Mouse (Mus musculus): ENCODE results near the gene Slc7a4. TPM values are rescaled to one million over a fixed set of nuclear protein-coding genes. Genes with fewer than 3 reads are reported as not detected.

Gene Slc7a4
- total RNA-seq, 2 experiments from 2014 or later = 75.7 to 77.6 TPM

DNA sequence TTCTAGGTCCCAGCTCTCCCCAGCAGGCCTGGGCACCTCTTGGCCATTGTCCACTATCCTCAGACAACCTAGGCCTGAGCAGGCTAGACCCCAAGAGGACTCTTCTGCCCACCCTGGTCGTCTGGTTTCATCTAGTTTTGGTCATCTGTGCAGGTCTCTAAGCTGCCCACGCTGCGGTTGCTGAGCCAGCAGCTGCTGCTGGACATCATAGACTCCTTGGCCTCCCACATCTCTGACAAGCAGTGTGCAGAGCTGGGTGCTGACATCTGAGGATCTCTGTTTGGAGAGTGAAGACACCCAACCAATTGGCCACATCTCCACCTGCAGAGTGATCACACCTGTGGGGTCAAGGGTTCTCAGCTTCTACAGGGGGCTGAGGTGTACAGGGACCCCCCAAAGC lies 57.5 kb downstream of the Slc7a4 start:
- DNase-seq (ENCODE audit: low spot score in 2 of 2) = no peak

GRCm38 (mm10) chr16:17524156-17524555 lies 58.9 kb downstream of the Slc7a4 start:
- no peak for DNase-seq (ENCODE audit: low spot score in 2 of 2)

Other genes with a start within 250 kb of the Slc7a4 start
- 10 to 100 TPM; 30.8 to 31.9 TPM for gene Snap29, start 177.2 kb downstream of the Slc7a4 start, total RNA-seq (2021)
- gene Pi4ka, start 176.9 kb downstream of the Slc7a4 start, total RNA-seq (2021) = 100 to 1,000 TPM; 174 to 177 TPM
- gene Crkl, start 131.2 kb downstream of the Slc7a4 start, total RNA-seq (2021) = 10 to 100 TPM; 34.3 to 36.0 TPM
- gene Aifm3, start 93.6 kb downstream of the Slc7a4 start, total RNA-seq (2021) = 10 to 100 TPM; 36.4 to 39.9 TPM
- gene Lztr1, start 74.5 kb downstream of the Slc7a4 start, total RNA-seq (2021) = 100 to 1,000 TPM; 182 to 188 TPM
- gene Thap7, start 52.1 kb downstream of the Slc7a4 start, total RNA-seq (2021) = 10 to 100 TPM; 33.1 to 38.2 TPM
- 1 to 10 TPM; 1.7 to 2.4 TPM for gene Lrrc74b, start 22.0 kb downstream of the Slc7a4 start, total RNA-seq (2021)
- gene P2rx6, start 21.3 kb downstream of the Slc7a4 start, total RNA-seq (2021) = 1 to 10 TPM in 1 of 2 experiments, under 1 TPM in 1; 0.58 to 1.1 TPM
- gene Smpd4, start 36.1 kb upstream of the Slc7a4 start, total RNA-seq (2021) = 10 to 100 TPM; 39.7 to 46.6 TPM
- gene Ccdc74a, start 63.3 kb upstream of the Slc7a4 start, total RNA-seq (2021) = 10 to 100 TPM; 40.5 to 42.3 TPM
- gene Med15, start 149.7 kb upstream of the Slc7a4 start, total RNA-seq (2021) = 10 to 100 TPM; 66.2 to 69.6 TPM
- 100 to 1,000 TPM; 108 TPM for gene Klhl22, start 176.4 kb upstream of the Slc7a4 start, total RNA-seq (2021)
- gene Scarf2, start 214.1 kb upstream of the Slc7a4 start, total RNA-seq (2021) = 1 to 10 TPM; 4.7 to 5.0 TPM
- 1 to 10 TPM; 4.5 to 5.8 TPM for gene B830017H08Rik, start 249.9 kb upstream of the Slc7a4 start, total RNA-seq (2021)

Measured in layer of hippocampus, postnatal 10 days (tissue).